Mouse (Mus musculus): ENCODE results near the gene Vmn1r1. TPM values are rescaled to one million over a fixed set of nuclear protein-coding genes. Genes with fewer than 3 reads are reported as not detected.

The Vmn1r1 gene
- total RNA-seq, 2 experiments from 2014 or later: not detected

Other genes with a start within 250 kb of the Vmn1r1 start
- gene Enah, start 144.5 kb downstream of the Vmn1r1 start, total RNA-seq (2021): 100 to 1,000 TPM; 137 to 151 TPM
- 10 to 100 TPM; 55.2 to 57.1 TPM for gene Srp9, start 39.7 kb downstream of the Vmn1r1 start, total RNA-seq (2021)
- gene Degs1, start 118.3 kb upstream of the Vmn1r1 start, total RNA-seq (2021): 10 to 100 TPM; 68.5 to 75.1 TPM
- gene Fbxo28, start 177.1 kb upstream of the Vmn1r1 start, total RNA-seq (2021): 10 to 100 TPM; 46.9 to 47.5 TPM
- gene Trp53bp2, start 244.7 kb upstream of the Vmn1r1 start, total RNA-seq (2021): 10 to 100 TPM; 18.7 to 19.0 TPM

Data from left cerebral cortex, postnatal 14 days (tissue).